Mouse (Mus musculus) liver, postnatal 0 days (tissue): ENCODE measurements around the gene Sptbn4. TPM values are rescaled to one million over a fixed set of nuclear protein-coding genes. Genes with fewer than 3 reads are reported as not detected.

Source experiments
- ATAC-seq: fragments of 200-750 bp; cut with Nextera tagmentation; 2 replicates; pipeline ENCODE4 v1.8.0; 2017; ENCODE audit warnings: mild to moderate bottlenecking, moderate library complexity
- DNase-seq: peaks from one replicate; pipeline ENCODE4 v3.0.0-alpha.2; 2016
- H3K27ac ChIP-seq: fragments of 300-500 bp; sonication (generic); 2 replicates; pipeline ENCODE4 v1.5.1; 2014; ENCODE audit warnings: antibody characterized with exemption, moderate library complexity, mild to moderate bottlenecking, low read depth
- H3K27me3 ChIP-seq: fragments of 300-500 bp; sonication (generic); 2 replicates; pipeline ENCODE4 v1.6.1; 2014; ENCODE audit warnings: low read length, control low read depth, mixed read lengths; ENCODE audit not compliant: insufficient read depth
- H3K36me3 ChIP-seq: fragments of 300-500 bp; sonication (generic); replicated peaks from 2 replicates; pipeline ENCODE4 v1.6.1; 2014; ENCODE audit warnings: mild to moderate bottlenecking, control low read depth, low read length, moderate library complexity, mixed read lengths; ENCODE audit not compliant: insufficient read depth
- H3K4me1 ChIP-seq: fragments of 300-500 bp; sonication (generic); 2 replicates; pipeline ENCODE4 v1.6.1; 2014; ENCODE audit warnings: antibody characterized with exemption, mild to moderate bottlenecking, control low read depth; ENCODE audit not compliant: insufficient read depth
- H3K4me2 ChIP-seq: fragments of 300-500 bp; sonication (generic); 2 replicates; pipeline ENCODE4 v1.6.1; 2014; ENCODE audit warnings: low read depth, mild to moderate bottlenecking, low read length, moderate library complexity, mixed read lengths
- H3K4me3 ChIP-seq: fragments of 300-500 bp; sonication (generic); 2 replicates; pipeline ENCODE4 v1.5.1; 2014; ENCODE audit warnings: low read depth, low read length
- H3K9ac ChIP-seq: fragments of 300-500 bp; sonication (generic); replicated peaks from 2 replicates; pipeline ENCODE4 v1.6.1; 2014; ENCODE audit warnings: mild to moderate bottlenecking, moderate library complexity
- H3K9me3 ChIP-seq: fragments of 300-500 bp; sonication (generic); 2 replicates; pipeline ENCODE4 v1.6.1; 2016; ENCODE audit warnings: mild to moderate bottlenecking, control low read depth, low read length, mixed read lengths
- CTCF ChIP-seq: sonication (generic); IDR thresholded peaks from 2 replicates; pipeline ENCODE4 v1.5.1; 2016; ENCODE audit warnings: antibody characterized with exemption, low read depth
- EP300 ChIP-seq: IDR thresholded peaks from 2 replicates; pipeline ENCODE4 v1.6.1; 2016; ENCODE audit warnings: antibody characterized with exemption, low read depth, mild to moderate bottlenecking
- WGBS: fragments of 180-500 bp; shearing (Covaris S2); extraction: QIAGEN DNeasy Blood & Tissue Kit; methylation state at CpG from one replicate; pipeline ENCODE4 v1.1.7; 2014; ENCODE audit not compliant: insufficient replicate concordance; 5-methylcytosine and 5-hydroxymethylcytosine counted together
- polyA plus RNA-seq: library from polyadenylated mRNA; unstranded; fragments of >200 nt; fragmentation: Nextera tagmentation; extraction: Ambion mirVana; gene quantifications from 2 replicates; pipeline ENCODE4 v1.2.1, GENCODE M21; 2015

Sptbn4 gene
- polyA plus RNA-seq, 1 experiment from 2014 or later = 0.02 TPM

DNA sequence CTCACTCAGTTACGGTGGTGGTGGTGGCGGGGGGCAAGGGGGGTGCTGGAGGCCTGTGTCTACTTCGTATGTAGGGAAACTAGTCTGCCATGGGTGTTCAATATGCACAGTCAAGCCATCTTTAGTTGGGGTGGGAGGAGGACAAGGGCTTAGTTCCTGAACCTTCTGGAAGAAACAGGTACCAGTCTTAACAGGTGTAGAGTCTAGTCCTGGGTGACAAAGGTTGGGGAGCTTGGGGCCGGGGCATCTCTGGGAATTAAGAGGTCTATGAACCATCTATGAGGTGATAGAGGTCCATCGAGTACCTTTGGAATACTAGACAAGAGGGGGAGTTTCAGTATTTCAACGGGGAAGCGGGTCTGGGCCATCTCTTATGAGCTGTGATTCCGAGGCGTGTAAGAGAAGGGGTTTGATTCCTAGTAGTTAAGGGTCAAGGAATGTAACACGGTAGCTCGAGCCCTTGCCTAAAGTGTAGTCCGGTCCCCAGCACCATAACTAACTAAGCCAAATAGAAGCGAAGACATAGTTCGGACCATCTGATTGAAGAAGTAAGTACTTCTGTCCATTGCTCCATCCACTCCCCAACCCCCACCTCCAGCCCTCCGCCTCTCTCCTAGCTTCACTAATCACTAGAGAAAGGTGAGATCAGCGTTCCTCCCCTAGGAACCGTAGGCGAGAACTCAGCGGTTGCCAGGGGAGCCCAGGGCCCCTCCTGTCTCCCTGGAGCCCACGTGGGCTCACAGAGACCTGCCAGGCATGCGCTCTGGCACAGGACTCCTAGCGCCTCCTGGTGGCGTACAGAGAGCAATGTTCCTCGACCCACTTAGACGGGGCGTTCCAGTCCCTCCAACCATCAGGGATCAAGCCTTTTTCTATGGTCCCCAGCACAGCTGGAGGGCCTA is 50.2 kb downstream of the Sptbn4 start:
- Histone ChIP-seq H3K9me3 (no peaks in the 10 kb centered on the region), H3K4me2 (no peak overlapping the region), H3K4me1 (peaks cover 5% of the 10 kb centered on the region; the same call in 1 of the 2 replicates), H3K36me3 (no peaks in the 10 kb centered on the region), H3K27ac (no peak overlapping the region), H3K27me3 (peaks cover 61% of the 10 kb centered on the region), H3K9ac (no peak overlapping the region), H3K4me3 (no peak overlapping the region)
- ATAC-seq (peak; percentile 45; the same call in 1 of the 2 replicates), DNase-seq (peak; percentile 75)
- TF ChIP-seq CTCF (peak; percentile 84), EP300 (no peak)
- WGBS = 18% methylated on average over 26 of the region's 26 CpGs

GRCm38 (mm10) chr7:27396184-27397047 is 51.1 kb downstream of the Sptbn4 start:
- 6% methylated on average over 29 of the region's 68 CpGs for WGBS
- H3K9ac ChIP-seq = no peak overlapping the region
- no peaks in the 10 kb centered on the region for H3K9me3 ChIP-seq
- peak overlapping the region; percentile 39 for H3K4me3 ChIP-seq
- peaks cover 5% of the 10 kb centered on the region; the same call in 1 of the 2 replicates for H3K4me1 ChIP-seq
- no peaks in the 10 kb centered on the region for H3K36me3 ChIP-seq
- ATAC-seq (no peak), DNase-seq (no peak)
- H3K4me2 ChIP-seq = peak overlapping the region; percentile 64
- H3K27ac ChIP-seq = no peak overlapping the region
- TF ChIP-seq CTCF (no peak), EP300 (no peak)
- H3K27me3 ChIP-seq = peaks cover 67% of the 10 kb centered on the region

- WGBS = 6% methylated on average over 22 of the region's 22 CpGs
- Histone ChIP-seq H3K27me3 (peaks cover 74% of the 10 kb centered on the region), H3K9me3 (no peaks in the 10 kb centered on the region), H3K4me2 (peak overlapping the region; percentile 64; the same call in 1 of the 2 replicates), H3K36me3 (no peaks in the 10 kb centered on the region), H3K27ac (no peak overlapping the region), H3K4me1 (peaks cover 5% of the 10 kb centered on the region; the same call in 1 of the 2 replicates), H3K4me3 (no peak overlapping the region), H3K9ac (no peak overlapping the region)
- DNase-seq = no peak
- TF ChIP-seq CTCF = no peak
- no peak for TF ChIP-seq EP300
- no peak for ATAC-seq
These were observed 51.8 kb downstream of the Sptbn4 start for GRCm38 (mm10) chr7:27395521-27396183.

DNA sequence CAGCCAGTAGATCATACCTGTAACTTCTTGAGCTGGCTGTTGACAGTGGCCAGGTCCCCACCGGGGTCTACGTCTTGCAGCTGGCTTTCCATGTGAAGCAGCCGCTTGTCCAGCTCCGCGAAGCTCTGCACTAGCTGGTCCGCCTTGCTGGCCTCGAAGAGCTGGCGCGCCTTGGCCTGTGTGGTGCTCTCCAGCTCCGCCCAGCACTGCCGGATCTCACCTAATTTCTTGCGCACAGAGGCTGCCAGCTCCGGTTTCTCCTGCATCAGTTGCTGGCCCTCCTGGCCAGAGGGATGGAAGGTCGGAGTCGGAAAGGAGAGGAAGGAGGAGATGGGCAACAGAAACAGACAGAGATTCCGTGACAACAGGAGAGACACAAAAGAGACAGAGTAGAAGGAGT is 56.1 kb downstream of the Sptbn4 start:
- TF ChIP-seq CTCF = no peak
- no peak for TF ChIP-seq EP300
- peaks cover 4% of the 10 kb centered on the region; the same call in 1 of the 2 replicates for H3K4me1 ChIP-seq
- no peak overlapping the region for H3K9ac ChIP-seq
- 38% methylated on average over 16 of the region's 16 CpGs for WGBS
- ATAC-seq (no peak), DNase-seq (no peak)
- no peaks in the 10 kb centered on the region for H3K36me3 ChIP-seq
- H3K27ac ChIP-seq = no peak overlapping the region
- H3K27me3 ChIP-seq = peaks cover 50% of the 10 kb centered on the region
- no peaks in the 10 kb centered on the region for H3K9me3 ChIP-seq
- no peak overlapping the region for H3K4me2 ChIP-seq
- no peak overlapping the region for H3K4me3 ChIP-seq

- DNase-seq (no peak), ATAC-seq (no peak)
- H3K27ac ChIP-seq = no peak overlapping the region
- peaks cover 29% of the 10 kb centered on the region for H3K27me3 ChIP-seq
- H3K9me3 ChIP-seq = no peaks in the 10 kb centered on the region
- 64% methylated on average over 6 of the region's 6 CpGs for WGBS
- H3K4me3 ChIP-seq = no peak overlapping the region
- no peaks in the 10 kb centered on the region for H3K4me1 ChIP-seq
- H3K9ac ChIP-seq = no peak overlapping the region
- TF ChIP-seq CTCF = no peak
- no peak for TF ChIP-seq EP300
- H3K36me3 ChIP-seq = no peaks in the 10 kb centered on the region
- no peak overlapping the region for H3K4me2 ChIP-seq
These were observed 58.3 kb downstream of the Sptbn4 start for GRCm38 (mm10) chr7:27389213-27389612.
